Mouse (Mus musculus) ES-E14 (cell line): ENCODE measurements around the gene Uggt1.

Experiments used
- CHD2 ChIP-seq: IDR thresholded peaks from 2 replicates; pipeline ENCODE4 v1.6.1; 2014; ENCODE audit warnings: mild to moderate bottlenecking, low read depth, low read length, inconsistent platforms
- HCFC1 ChIP-seq: IDR thresholded peaks from 2 replicates; pipeline ENCODE4 v1.6.1; 2012; ENCODE audit warnings: low read length, inconsistent platforms, borderline replicate concordance; ENCODE audit not compliant: insufficient read depth
- ZC3H11A ChIP-seq: IDR thresholded peaks from 2 replicates; pipeline ENCODE4 v1.6.1; 2012; ENCODE audit warnings: low read depth, mild to moderate bottlenecking, inconsistent platforms, low read length, borderline replicate concordance
- ZNF384 ChIP-seq: IDR thresholded peaks from 2 replicates; pipeline ENCODE4 v1.6.1; 2012; ENCODE audit warnings: low read depth, low read length, inconsistent platforms

DNA sequence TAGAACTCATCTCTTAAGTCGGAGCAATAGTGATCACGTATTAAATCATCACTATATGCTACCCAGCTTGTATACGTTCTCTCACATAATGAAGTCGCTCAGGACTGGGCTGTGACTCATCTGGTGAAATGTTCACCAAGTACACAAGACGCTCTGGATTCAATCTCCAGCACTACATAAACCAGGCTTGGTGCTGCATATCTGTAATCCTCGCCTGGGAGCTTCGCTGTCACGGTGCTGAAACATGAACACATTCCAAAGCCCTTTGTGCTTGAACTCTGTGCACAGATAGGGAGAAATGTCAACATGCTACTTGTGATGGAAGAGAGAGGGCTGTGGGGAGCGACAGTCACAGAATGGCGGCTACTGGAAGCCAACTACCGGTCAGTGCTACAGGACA lies 52.6 kb downstream of the Uggt1 start:
- no peak for TF ChIP-seq HCFC1
- no peak for TF ChIP-seq CHD2
- TF ChIP-seq ZC3H11A: no peak
- TF ChIP-seq ZNF384: no peak
